Mouse (Mus musculus): ENCODE results near the gene A430078G23Rik.

The A430078G23Rik gene

DNA sequence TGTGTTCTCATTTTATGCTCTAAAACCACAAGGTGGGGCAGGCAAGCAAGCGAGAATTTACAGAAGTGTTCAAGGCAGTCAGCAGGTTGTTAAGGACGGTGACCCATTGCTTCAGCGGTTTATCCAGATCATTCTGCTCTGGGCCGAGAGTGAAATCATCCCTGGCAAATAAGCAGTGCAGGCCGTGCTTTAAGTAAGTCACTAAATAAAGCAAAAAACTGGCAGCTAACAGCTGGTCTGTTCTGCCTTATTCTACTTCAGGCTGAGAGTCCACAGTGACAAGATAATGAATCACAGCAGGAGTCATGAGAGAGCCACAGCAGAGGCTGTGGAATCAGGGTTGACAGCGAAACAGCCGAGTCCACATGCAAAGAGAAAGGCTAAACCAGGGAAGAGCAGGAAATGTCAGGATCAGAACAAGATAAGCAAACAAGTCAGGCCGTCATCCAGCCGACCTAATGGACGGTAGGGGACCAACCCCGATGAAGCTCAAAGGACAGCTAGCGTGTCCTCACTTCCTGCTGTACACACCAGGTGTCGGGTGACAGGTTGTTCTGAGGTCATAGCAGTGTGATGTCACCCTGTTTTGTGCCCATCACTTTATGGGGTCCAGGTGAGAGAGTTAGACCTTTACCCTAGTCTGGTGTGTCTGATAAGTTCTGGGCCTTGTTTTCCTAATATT, 4.9 kb upstream of the A430078G23Rik start:
- DNase-seq (ENCODE audit: low read depth, low spot score): peak; percentile 6

DNA sequence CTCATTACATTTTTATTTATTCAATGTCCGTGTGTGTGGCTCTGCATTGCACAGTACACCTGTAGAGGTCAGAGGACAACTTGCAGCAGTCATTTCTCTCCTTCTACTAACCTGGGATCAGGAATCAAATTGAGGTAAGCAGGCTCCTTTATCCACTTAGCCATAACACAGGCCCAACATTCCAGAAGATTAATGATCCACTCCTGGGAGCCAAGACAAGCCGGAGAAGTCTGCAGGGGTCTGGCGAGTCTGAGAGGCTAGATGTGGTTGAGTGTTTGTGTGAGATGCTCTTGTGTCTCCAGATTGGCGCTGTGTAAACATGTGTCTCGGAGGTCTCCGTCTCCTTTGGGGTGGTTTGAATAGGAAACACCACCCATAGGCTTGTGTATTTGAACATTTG, 2.5 kb upstream of the A430078G23Rik start:
- DNase-seq (ENCODE audit: low read depth, low spot score): no peak

DNA sequence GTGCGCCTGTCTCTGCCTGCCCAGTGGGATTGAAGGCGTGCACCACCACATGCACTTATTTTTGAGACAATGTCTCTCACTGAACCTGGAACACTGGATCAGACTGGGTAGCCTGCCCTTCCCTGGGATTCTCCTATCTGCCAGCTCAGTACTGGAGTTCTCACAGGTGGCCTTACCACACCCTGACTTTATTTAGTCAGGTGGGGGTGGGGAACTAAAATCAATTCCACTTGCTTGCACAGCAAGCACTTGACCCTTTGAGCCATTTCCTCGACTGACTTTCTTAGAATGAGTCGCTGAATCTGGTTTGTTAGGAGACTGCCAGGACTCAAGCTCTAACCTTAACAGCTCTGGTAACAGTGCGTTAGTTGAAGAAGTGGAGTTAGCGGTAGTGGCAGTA, 500 bp upstream of the A430078G23Rik start:
- DNase-seq (ENCODE audit: low read depth, low spot score): no peak

DNA sequence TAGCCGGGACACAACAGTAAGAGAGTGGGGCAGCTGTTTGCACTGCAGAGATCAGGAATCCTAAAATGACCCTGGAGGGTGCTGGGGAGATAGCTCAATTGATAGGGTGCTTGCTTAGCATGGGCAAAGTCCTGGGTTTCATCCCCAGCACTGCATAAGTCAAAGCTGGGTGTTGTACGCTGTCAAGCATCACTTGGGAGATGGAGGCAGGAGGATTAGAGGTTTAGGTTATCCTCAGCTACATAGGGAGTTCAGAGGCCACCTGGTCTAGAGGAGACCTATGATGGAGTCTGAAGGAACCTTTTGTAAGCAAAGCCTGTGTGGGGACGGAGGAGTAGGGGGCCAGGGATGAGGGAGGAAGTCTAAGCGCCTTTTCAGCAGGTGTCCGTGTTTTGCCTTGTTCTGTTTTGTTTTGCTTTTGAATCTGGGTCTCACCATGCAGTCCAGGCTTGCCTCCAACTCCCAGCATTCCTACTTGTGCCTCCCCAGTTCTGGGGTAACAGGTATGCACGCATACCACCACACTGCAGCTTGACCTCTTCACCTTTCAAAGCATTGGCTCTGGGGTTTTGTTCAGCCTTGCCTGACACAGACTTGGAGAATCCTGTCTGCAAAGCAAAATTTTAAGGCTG, 712 bp downstream of the A430078G23Rik start:
- DNase-seq (ENCODE audit: low read depth, low spot score): no peak

DNA sequence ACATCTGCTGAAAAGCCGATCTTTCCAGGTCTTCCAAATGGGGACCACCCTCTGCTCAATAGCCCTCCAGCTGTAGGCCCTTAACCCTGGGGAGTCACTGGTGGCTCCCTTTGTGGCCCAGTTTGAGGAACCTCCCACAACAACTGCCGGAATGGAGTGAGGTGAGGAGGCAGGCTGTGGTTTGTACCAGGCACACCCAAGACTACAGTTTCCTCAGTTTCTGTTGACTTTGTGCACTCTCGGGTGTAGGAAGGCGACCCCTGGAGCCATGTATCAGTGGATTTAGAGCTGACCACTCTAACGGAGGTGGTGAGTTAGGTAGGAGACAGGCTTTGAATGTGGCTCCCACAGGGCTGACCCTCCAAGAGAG, 1.2 kb downstream of the A430078G23Rik start:
- no peak for DNase-seq (ENCODE audit: low read depth, low spot score)

DNA sequence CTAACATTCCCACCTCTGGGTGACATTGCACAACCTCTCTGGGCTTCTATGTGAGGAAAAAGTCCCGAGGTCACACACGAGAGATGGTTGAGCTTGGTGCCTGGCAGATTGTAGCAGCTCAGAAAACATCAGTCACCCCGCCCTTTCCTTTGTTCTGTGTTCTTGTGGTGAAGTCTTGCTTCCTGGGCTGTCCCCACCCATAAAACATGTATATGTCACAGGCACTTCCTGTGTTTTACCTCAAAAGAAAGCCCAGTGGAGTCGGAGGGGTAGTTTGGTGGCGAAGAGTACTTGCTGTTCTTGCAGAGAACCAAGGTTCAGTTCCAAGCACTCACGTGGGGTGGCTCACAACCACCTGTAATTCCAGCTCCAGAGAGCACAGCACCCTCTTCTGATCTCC, 2.4 kb downstream of the A430078G23Rik start:
- no peak for DNase-seq (ENCODE audit: low read depth, low spot score)

DNA sequence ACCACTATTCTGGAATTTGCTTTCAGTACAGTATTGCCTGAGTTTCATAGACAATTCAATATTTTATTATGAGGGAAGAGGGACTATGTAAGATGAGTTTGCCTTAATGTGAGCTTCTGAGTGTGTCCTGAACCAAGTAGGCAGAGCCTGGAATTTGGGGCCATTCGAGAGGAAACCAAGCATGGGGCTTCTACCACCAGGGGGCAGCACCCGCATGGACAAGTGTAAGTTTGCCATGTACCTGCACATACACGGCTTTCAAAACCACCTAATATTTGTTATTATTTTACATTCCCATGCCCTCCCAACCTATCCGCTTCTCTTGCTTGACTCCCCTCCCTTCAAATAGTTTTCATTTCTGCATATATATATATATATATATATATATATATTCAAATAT, 4.8 kb downstream of the A430078G23Rik start:
- peak; percentile 19 for DNase-seq (ENCODE audit: low read depth, low spot score)

DNA sequence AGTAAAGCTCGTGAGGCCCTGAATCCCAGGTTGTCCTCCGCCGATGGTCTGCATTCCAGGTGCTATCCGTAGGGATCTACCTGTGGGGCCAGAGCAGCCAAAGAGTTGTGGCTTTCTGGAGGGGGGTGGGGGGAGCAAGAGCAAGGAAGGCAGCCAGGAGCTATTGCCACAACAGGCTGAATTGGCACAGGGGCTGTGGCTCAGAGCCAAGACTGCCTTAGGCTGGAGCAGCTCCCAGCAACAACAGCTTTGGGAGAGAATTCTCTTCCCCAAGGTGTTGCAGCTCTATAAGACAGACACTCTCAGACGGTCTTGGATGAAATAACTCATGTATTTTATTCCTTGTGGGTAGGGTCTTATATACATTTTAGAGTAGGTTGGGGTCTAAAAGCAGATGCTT, 13.9 kb downstream of the A430078G23Rik start:
- no peak for DNase-seq (ENCODE audit: low read depth, low spot score)

DNA sequence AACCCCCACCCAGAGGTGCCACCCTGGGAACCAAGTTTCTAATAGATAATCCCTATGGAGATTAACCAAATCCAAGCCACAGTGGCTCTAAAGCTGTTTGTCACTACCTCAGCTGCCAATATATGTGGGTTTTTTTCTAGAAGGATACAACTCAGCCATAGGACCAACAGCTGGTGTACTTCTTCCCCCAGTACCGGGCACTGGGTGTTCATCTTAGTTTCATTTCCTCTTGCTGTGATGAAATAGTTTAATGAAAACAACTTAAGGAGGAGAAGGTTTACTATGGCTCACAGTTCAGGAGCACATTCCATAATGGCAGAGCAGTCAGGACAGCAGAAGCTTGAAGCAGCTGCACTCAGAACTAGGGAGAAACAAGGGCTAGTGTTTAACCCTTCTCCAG, 14.9 kb downstream of the A430078G23Rik start:
- DNase-seq (ENCODE audit: low read depth, low spot score): no peak

DNA sequence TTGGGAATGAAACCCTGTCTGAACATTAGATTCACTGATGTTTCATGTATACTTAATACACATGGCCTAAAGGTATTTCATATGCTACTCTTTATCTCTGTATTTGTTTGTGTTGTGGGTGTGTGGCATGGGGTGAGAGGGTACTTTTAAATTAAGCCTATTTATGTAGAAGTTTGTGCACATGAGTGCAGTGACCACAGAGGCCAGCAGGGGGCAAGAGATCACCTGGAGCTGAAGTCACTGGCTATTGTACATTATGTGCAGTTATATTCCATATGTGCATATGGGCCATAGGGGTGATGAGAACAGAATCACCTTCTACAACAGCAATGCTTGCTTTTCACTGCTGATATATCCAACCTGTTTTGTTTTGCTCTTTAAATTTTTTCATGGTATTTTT, 22.5 kb downstream of the A430078G23Rik start:
- DNase-seq (ENCODE audit: low read depth, low spot score): no peak

DNA sequence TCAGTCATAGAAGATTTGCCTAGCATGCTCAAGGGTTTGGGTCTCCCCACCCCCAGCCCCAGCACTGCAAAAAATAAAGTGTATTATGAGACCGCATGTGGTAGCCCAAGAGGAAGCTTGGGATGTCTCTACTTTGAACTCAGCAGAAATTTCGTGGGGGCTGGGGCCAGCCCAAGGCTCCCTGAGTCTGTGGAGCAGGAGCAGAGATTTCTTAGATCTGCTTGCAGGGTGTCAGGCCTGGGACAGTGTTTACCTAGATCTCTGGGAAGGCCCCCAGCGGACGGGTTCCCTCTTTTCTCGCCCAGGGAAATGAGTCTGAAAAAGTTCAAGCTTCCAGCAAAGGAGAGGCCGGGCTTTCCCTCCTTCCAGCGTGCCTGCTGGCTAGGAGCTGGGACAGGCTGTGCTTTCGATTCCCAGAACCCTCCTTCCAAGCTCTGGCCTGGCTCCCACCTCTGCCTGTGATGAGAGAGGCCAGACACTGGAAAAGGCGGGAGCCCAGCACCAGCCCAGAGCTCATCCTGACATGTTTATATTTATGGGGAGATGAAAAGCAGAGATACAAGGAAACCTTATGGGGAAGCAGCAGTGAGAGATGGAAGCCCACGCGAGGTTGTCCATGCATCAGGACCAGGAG, 23.5 kb downstream of the A430078G23Rik start:
- DNase-seq (ENCODE audit: low read depth, low spot score): no peak

DNA sequence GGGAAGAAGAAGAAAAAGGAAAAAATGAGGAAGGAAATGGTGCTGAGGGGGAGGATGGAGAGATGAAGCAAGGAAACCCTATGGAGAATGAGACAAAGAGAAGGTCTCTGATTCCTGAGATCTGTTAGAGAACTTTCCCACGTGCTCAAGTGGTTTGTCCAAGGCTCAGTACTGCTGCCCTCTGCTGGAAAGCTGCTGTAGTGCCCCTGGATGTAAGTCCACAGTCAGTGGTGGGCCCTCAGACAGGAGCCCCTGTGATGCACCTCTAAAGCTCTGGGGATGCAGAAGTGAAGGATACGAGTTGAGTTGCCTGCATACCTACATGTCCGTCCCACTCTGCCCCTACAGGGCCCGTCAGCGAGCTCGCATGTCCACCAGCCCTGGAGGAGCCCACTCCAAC, 34.1 kb downstream of the A430078G23Rik start:
- DNase-seq (ENCODE audit: low read depth, low spot score): no peak

DNA sequence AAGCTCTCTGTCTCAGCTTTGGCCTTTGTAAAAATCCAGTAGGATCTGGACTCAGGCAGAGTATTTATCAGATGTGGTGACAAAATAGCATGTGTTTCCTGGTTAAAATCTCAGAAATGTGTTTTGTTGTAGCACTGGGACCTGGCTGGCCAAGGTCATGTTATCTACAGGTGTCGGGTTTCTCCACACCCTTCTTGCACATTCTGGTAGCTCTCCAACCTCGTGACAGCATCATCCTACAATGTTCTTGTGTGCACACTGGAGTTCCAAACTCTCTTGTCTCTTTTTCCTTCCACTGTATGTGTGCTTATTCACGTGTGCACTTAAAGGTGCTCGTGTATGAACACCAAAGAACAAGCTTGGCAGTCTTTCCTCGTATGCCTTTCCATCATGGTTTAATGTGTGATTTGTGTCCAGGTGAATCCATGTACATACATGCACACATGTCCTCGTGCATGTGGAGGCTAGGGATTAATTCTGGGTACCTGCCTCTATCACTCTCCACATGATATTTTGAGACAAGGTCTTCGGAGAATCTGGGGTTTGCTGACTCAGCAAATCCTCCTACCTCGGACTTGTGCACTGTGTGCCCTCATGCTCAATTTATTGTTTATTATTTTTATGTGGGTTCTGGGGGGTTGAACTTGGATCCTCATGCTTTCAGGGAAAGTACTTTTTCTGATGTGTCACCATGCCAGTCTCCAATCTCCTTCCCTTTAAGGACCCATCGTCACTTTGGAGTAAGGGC, 35.5 kb downstream of the A430078G23Rik start:
- DNase-seq (ENCODE audit: low read depth, low spot score): no peak

DNA sequence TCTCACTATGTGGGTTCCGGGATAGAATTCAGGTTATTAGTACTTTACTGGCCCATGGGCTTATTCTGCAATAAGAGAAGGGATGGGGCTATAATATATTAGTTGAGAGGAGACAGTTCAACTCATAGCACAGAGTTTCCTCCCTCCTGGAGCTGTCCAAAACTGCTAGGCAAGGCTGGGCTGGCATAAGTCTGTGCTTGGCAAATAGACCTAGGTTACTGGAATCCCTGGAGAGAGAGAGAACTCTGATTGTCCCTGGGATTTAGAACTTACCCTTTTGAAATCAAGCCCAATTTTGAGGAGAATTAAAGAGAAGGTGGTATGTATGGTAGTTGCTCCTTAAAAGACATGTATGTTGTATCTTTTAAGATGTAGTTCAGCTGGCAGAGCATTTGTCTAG, 36.3 kb downstream of the A430078G23Rik start:
- no peak for DNase-seq (ENCODE audit: low read depth, low spot score)

DNA sequence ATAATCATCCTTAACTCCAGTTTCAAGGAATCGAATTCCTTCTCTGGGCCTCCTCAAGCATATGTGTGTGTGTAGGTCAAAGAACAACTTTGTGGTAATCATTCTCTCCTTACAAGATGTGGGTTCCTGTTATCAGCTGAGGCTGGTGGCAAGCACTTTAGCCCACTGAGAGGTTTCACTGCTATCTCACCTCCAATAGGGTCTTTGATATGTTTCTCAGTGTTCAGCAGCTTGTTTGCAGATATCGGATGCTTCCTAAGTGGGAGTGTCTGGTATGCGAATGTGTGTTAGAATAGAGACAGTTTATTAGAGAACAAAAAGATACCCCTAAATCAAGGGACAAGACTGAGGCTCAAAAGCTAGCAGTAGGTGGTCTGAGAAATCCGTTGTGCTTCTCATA, 39.1 kb downstream of the A430078G23Rik start:
- DNase-seq (ENCODE audit: low read depth, low spot score): no peak

DNA sequence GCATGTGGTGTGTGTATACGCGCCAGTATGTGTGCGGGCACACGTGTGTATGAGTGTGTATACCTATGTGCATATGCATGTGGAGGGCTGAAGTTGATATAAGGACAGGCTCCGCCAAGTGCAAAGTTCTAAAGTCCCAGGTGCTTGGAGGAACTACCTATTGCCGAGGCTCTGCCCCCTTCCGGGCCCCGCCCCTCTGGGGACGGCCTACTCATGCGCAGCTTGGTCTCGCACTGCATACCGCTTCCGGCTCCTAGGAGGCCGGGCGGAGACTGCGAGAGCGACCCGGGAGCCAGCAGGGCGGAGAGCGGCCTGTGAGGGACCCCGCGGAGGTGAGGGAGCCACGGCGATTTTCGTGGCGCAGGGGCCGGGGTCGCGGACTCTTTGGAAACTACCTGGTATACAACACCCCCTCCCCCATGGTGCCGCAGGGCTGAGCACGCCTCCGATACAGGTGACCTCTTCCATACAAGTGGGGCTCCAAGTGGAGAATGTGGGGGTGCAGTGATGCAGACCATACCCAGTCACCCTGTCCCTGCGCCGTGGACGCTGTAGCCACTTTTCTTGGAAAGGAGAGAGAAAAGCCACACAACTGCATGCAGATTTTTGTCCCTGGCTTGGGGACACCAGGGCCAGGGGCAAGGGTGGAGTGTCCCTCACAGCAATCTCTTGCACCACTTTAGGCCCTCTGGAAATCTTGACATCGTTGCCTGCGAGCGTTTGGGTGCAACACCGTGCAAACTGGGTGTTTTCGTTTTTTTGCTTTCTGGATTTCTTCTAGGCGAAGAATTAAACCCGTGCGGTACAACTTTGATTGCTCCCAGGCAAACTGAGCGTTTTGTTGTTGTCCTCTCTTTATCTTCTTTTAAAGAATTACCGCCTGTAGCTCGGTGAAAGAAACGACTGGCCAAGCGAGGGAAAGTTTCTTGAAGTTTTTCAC, 39.8 kb downstream of the A430078G23Rik start, which contains the start of gene Arhgef18:
TSS of gene Arhgef18 (plus strand) at position 236 of the 940 bp plus-strand sequence.
- DNase-seq (ENCODE audit: low read depth, low spot score): peak; percentile 84

DNA sequence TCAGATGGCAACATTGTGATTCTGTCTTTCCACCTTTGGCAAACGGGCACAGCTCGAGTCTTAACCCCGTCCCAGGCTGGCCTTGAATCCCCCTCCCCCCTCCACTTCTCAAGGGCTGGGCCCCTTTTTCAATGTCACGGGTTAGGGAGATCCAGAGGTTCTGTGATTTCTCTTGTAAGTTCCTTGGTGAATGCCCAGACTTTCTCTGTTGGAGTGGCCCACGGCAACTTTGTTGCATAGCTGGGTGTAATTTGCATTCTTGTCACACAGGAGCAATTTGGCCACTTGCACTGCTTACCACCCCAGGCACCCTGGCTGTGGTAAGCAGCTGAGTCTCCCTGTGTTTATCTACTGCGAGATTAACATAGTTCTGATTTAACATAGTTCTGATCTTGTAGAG, 41.4 kb downstream of the A430078G23Rik start:
- DNase-seq (ENCODE audit: low read depth, low spot score): no peak

DNA sequence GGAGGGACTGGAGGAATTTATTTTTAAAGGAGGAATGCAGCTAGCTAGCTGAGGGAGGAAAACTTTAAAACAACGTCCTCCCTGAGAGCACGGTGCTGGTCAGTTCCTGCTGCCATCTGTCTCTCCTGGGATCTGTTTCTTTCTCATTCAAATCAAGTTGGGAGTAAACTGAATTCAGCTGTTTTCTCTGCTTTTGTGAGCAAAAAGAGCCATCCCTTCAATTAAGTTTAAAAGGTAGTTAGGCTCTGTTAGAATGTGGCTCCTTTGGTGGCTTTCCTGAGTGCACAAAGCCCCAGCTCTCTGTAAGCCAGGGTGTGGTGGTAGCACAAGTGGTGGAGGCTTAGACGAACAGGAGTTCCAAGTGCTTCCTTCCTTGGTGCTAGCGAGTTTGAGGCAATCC, 42.0 kb downstream of the A430078G23Rik start:
- DNase-seq (ENCODE audit: low read depth, low spot score): no peak

DNA sequence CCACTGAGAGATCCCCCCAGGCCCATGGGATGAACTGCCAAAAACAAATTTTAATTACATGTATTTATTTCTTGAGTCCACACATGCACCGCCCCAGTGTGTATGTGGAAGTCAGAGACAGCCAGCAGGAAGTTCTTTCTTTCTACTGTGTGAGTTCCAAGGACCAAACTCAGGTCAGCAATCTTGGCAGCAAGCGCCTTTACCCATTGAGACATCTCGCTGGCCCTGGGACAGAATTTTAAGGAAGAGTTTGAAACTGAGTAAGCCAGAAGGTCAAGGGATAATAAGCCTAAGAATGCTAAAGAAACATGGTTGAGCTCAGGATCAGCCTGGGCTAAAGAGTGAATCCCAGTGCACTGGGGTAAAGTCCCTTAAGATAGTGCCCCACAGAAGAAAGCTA, 44.4 kb downstream of the A430078G23Rik start:
- DNase-seq (ENCODE audit: low read depth, low spot score): no peak

DNA sequence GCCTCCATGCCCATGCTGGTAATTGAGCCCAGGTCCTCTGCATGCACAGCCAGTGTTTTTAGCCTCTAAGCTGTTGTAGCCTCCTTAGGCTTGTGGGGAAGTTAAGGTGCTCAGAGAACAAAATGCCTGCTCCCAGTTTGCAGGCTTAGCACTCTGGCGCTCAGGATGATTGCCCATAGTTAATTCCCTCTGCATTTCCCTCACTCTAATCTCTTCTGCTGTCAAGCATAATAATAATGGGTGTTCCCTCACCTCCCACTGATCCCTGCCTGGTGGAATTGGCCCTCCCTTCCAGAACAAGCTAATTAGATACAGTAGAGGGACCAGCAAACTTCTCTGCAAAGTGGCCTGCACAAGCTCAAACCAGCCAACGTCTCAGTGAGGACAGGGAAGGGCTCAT, 47.3 kb downstream of the A430078G23Rik start:
- DNase-seq (ENCODE audit: low read depth, low spot score): no peak

DNA sequence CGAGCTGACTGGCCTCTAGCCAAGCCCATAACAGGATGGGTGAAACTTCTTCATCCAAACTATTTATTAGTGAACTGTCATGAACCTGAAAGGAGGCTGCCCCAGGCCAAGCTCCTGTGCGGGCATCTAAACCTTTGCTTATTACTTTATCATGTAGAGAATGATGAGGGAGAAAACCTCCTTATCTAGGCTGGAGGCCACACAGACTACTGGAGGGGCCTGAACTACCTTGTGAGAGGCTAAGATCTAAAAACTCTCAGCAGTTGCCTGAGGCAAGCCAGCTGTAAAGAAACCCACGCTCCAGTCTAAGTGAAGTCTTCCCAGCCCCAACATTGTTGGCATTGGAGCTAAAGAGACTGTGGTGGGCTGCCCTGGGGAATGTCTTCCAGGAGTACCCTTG, 54.2 kb downstream of the A430078G23Rik start:
- DNase-seq (ENCODE audit: low read depth, low spot score): no peak

Data from telencephalon, adult 2 months (tissue).